Mouse (Mus musculus): ENCODE results near the gene Sidt2. TPM values are rescaled to one million over a fixed set of nuclear protein-coding genes. Genes with fewer than 3 reads are reported as not detected.
A peak's percentile ranks its signal among the peaks of the same experiment; 100 is the strongest.

Gene Sidt2
- 10 to 100 TPM; 64.4 to 70.3 (median 67.4) TPM for total RNA-seq (2022)

GRCm38 (mm10) chr9:45955107-45955963, at the start of gene Sidt2:
Gene Sidt2 (minus strand): TSS chr9:45955258.
- peak; percentile 82 for DNase-seq (ENCODE audit: low spot score in 2 of 2)

DNA sequence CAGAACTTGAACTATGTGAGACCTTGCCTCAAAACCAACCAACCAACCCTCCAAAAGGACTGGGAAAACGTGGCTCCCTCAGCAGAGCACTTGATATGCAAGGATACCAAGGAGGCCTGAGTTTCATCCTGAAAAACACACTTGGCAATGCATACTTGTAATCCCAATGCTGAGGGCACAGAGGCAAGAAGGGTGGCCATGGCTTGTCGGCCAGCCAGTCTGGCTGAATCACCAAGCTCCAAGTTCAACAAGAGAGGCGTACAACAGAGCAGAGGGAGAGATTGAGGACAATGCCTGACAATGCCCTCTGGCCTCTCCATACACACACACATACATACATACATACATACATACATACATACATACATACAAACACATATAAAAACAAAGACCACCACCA, 49.5 kb upstream of the Sidt2 start:
- DNase-seq (ENCODE audit: low spot score in 2 of 2): no peak

DNA sequence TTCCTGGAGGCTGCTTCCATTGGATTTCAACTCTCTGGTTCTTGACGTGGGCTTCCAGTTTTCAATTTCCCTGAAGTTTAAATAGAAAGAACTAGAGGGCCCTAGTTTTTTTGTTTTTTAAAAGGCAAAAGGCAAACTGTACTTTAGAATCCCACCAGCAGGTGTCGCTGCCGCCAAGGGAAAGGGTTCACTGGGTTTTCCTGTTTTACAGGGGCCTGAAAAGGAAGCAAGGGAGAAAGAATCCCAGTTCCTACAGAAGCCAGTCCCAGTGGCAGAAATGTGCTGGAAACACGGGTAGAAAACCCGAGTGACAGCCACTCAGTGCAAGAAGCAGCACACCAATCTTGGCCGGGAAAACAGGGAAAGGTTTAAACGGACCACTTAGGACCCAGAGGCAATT, 48.7 kb upstream of the Sidt2 start:
- DNase-seq (ENCODE audit: low spot score in 2 of 2): peak; percentile 54

DNA sequence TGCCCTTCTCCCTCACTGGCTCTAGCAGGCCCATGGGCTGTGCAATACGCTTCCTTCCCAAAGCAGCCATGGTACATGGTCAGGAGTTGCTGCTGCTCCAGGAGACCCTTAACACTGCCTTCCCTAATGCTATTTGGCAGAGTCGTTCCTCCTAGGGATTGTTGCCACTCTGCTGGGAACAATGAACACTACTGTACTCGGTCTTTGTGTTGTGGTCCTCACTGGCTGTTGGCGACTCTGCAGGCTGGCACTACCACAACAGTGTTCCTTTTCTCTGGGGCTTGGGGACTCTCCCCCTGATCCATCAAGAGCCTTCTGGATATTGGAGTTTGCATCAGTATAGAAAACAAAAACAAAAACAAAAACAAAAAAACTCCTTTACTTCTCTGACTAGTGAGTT, 44.0 kb upstream of the Sidt2 start:
- DNase-seq (ENCODE audit: low spot score in 2 of 2): no peak

DNA sequence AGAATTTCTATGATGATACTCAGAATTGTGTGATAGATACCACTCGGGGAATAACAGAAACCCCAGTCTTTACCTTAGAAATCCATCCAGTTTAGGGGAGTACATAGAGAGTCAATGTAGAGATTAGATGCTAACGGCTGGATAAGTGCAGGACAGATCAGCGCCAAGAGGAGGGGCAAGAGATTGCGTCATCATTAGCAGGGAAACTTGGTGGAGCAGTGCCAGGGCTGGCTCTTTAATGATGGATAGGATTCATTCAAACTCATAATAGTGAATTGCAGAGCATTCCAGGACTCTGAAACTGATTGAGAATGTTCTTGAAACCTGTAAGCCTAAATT, 30.1 kb upstream of the Sidt2 start:
- peak; percentile 53 to 57 for DNase-seq (ENCODE audit: low spot score in 2 of 2)

- peak; percentile 77 to 83 for DNase-seq (ENCODE audit: low spot score in 2 of 2)
These were observed 29.6 kb upstream of the Sidt2 start for GRCm38 (mm10) chr9:45984409-45985228.

DNA sequence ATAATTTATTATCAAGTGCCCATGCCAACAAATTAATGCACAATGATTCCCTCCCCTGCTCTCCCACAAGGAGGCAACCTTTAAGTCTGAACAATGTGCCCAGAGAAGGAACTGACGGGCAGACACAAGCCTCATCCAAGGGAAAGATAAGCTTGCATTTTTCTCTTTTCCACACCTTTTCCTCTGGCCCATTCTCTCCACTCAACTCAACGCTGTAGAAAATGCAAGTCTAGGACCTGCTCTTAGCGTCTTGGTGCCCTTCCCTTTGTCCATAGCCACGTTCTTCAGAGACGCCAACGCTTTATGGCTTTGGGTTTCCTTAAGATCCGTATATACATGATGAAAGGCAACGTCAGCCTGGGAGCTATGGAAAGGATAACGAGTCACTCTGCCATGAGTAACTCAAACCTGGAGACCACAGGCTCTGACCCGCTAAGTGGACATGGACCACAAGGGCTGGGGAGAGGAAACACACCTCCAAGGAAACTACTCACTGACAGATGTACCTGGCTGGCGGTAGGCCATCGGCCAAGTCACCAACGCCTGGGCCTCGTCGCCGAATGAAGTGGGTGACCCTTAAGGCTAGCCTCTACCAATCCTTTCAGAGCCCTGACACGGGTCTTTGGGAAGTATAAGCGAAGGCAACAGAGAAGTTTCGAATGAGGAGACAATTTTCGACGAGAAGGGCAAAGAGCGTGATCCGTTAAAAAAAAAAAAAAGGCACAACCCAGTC, 28.8 kb upstream of the Sidt2 start:
- peak in 1 of 2 experiments; percentile 10 for DNase-seq (ENCODE audit: low spot score in 2 of 2)

GRCm38 (mm10) chr9:45981331-45981730, 26.3 kb upstream of the Sidt2 start:
- no peak for DNase-seq (ENCODE audit: low spot score in 2 of 2)

DNA sequence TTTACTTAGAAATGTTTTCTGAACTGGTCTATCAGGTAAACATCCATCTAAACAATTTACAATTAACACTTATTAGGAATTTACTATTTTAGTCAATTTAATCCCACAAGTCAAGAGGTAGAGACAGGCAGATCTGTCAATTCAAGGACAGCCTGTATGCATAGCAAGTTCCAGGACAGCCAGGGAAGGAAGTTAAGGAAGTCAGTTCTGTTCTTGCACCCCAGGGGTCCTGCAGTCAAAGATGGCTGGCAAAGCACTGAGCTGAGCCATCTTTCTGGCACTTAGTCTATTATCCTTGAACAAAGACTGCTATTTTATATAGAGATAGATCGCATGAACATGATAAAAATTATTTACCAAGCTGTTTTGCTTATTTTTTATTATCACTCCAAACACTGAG, 25.6 kb upstream of the Sidt2 start:
- no peak for DNase-seq (ENCODE audit: low spot score in 2 of 2)

- no peak for DNase-seq (ENCODE audit: low spot score in 2 of 2)
These were observed 24.7 kb upstream of the Sidt2 start for GRCm38 (mm10) chr9:45979778-45980177.

- no peak for DNase-seq (ENCODE audit: low spot score in 2 of 2)
These were observed 21.8 kb upstream of the Sidt2 start for GRCm38 (mm10) chr9:45976884-45977283.

- no peak for DNase-seq (ENCODE audit: low spot score in 2 of 2)
These were observed 8.5 kb upstream of the Sidt2 start for GRCm38 (mm10) chr9:45963577-45963976.

- peak in 1 of 2 experiments; percentile 36 for DNase-seq (ENCODE audit: low spot score in 2 of 2)
These were observed 6.8 kb upstream of the Sidt2 start for GRCm38 (mm10) chr9:45961855-45962254.

DNA sequence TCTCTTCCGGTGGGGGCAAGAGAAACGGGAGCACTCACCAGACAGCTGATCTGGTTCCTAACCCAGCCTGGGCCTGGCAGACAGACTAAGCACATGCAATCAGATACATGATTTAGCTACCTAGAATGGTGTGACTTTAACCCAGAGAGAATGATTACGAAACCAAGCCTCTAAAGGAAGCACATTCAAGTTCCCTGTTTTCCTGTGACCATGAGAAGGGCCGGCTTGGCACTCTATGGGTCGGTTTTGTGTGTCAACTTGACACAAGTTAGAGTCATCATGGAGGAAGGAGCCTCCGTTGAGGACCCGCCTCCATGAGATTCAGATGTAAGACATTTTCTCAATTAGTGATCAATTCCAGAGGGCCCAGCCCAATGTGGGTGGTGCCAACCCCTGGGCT, 4.6 kb upstream of the Sidt2 start:
- DNase-seq (ENCODE audit: low spot score in 2 of 2): no peak

- DNase-seq (ENCODE audit: low spot score in 2 of 2): no peak
These were observed 3.8 kb upstream of the Sidt2 start for GRCm38 (mm10) chr9:45958851-45959250.

DNA sequence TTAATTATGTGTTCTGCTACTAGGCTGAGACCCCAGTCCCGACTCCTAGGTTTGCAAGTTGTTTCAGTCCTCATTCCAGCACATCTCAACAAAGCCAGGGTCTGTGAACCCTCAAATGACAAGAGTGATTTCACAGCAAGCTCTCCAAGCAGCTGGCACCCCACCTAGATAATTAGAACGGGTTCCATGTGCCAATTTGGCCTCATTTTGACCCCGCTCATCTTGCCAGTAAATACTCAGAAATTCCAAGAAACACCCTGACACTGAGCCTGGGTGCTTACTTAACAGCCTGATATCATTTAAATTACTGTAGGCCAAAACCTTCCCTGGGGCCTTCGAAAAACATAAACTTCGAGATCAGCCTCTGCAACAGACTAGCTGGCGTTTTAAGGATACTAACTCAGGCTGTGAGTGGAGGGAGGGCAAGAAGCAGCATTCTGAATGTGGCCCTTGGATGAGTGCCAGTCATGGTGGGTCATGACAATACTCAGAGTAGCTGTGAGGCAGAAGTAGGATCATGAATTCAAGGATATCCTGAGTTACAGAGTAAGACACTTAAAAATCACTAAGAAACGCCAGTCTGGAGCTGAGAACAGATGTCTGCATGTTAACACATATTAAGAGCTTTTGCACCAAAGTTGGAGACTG, 3.1 kb upstream of the Sidt2 start:
- no peak for DNase-seq (ENCODE audit: low spot score in 2 of 2)

DNA sequence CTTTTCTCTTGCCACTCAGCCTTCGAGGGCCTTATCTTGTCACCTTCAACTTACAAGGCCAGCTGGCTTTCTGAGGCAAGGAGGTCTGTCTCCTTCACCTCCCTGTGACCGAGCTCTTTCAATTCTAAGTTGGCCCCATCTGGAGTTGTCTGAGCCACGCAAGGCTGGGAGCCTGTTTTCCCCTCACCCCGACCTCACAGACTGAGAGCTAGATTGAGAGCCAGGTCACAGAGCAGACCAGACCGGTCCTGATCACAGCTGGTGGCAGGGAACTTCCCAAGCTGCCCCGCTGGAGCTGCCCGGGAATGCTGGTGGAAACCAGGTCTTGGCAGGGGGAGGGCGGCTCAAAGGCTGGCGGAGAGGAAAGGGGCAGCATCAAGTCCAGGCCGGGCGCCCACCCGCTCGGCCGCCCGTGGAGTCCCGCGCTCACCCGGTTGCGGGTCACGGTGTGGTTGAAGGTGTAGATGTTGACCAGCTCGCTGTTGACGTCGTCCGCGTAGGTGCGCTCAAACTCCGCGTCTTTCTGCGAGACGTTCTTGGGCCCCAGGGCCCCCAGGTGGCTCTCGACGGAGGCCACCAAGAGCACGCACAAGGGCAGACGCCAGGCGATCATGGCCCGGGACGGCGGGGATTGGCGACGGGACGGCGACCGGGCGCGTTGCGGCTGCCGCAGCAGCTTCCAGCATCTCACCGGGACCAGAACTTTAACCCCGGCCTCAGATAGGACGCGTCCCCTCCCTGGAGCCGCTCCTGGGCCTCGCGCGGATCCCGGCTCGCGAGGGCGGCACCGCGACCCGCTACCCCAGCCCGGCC, 558 bp downstream of the Sidt2 start:
- DNase-seq (ENCODE audit: low spot score in 2 of 2): peak; percentile 47 to 51

DNA sequence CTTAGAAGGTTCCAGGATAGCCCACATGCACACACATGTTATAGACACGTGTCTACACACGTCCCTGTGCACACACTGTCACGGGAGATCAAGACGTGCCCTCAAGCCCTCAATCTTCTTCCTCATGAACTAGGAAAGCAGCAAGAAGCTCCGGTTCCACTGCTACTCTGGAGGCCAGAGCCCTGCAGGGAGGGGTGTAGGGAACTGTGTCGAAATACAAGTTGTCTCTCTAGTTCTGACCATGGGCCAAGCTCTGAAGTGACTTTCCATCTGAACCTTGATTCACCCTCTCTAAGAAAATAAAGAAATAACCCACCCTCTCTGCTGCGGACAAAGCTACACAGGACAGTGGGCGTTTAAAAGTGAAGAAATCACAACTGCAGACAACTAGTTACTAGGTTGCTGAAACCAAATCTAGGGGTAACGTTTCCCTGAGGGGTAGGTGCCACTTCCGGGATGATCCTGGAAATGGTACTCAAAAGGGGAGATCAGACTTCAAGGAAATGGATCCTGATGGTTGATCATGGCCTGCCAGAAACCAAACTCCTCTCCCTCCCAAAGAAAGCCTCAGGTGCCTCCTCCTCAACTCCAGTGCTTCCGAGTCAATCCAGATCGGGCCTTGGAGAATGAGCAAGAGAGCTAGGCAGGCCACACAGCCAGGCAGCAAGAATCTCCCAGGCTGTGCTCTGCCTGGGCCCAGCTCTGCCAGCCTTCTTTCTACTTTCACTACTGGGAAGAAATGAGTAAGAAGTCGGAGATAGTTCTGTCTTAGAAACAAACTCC, 1.4 kb downstream of the Sidt2 start:
- DNase-seq (ENCODE audit: low spot score in 2 of 2): no peak

DNA sequence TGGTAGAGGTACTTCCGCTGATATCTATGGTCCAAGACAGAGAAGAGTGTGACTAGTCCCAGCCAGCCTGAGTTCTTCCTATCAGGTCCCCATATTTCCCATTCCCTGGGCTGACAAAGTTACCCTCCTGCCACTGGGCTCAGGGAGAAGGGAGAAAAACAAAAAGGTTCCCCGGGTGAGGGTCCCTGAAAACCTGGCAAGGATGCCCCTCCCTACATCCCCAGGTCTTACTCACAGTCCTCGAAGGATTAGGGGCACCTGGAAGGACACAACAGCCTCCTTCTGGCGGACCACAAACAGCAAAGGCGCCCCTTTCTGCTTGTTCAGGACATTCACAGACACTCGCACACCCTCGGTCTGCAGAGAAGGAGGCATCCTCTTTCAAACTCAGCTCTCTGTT, 2.2 kb downstream of the Sidt2 start:
- no peak for DNase-seq (ENCODE audit: low spot score in 2 of 2)

GRCm38 (mm10) chr9:45952057-45952456, 3.0 kb downstream of the Sidt2 start:
- no peak for DNase-seq (ENCODE audit: low spot score in 2 of 2)
